Mouse (Mus musculus) thymus, adult 2 months (tissue): ENCODE measurements around the gene Rpl36al.
"Not testable (repeated sequence)": the region's sequence is repeated elsewhere in the genome, so short reads cannot be mapped to it uniquely, and the experiment has no call there.

Experiments
- CTCF ChIP-seq: fragments of 200-500 bp; IDR thresholded peaks from 2 replicates; pipeline ENCODE4 v1.5.1; 2012; ENCODE audit warnings: mild to moderate bottlenecking, control low read depth, low read length, moderate library complexity, borderline replicate concordance; ENCODE audit not compliant: control insufficient read depth, poor library complexity, insufficient read depth; ENCODE audit errors: extremely low read depth
- POLR2A ChIP-seq: fragments of 200-500 bp; IDR thresholded peaks from 2 replicates; pipeline ENCODE4 v1.6.1; 2012; ENCODE audit warnings: mild to moderate bottlenecking, low read length, control low read depth, moderate library complexity; ENCODE audit not compliant: control insufficient read depth, poor library complexity, insufficient read depth; ENCODE audit errors: extremely low read depth

GRCm38 (mm10) chr12:69163586-69163985 lies 20.3 kb downstream of the Rpl36al start:
- not testable (repeated sequence) for TF ChIP-seq CTCF, POLR2A
